Mouse (Mus musculus): ENCODE results near the gene Ppp1r13l.

Gene Ppp1r13l
- long read RNA-seq, experiment 1: 0 reads
- long read RNA-seq, experiment 2, partial matches to known transcripts: 1 of 1 reads
- long read RNA-seq, experiment 2, other reads (novel, unspliced or antisense): 0 of 1 reads

- intact Hi-C loops (cut with DNase I): no loop called here
Measured at GRCm38 (mm10) chr7:19359299-19359891, at the start of gene Ppp1r13l, which contains the start of gene Cd3eap. Gene Ppp1r13l (plus strand): TSS chr7:19359749. Gene Cd3eap (minus strand): TSS chr7:19359483.

GRCm38 (mm10) chr7:19309884-19310641 lies 49.5 kb upstream of the Ppp1r13l start, which contains the start of gene Fosb:
Gene Fosb (minus strand): TSS chr7:19310051.
- intact Hi-C loops (cut with DNase I): no loop called here

GRCm38 (mm10) chr7:19311991-19312390 lies 47.6 kb upstream of the Ppp1r13l start:
- intact Hi-C loops (cut with DNase I): no loop called here

- intact Hi-C loops (cut with DNase I): no loop called here
Measured at GRCm38 (mm10) chr7:19314033-19314432, 45.5 kb upstream of the Ppp1r13l start.

- intact Hi-C loops (cut with DNase I): no loop called here
Measured at GRCm38 (mm10) chr7:19316451-19317161, 42.9 kb upstream of the Ppp1r13l start.

GRCm38 (mm10) chr7:19318201-19318600 lies 41.3 kb upstream of the Ppp1r13l start:
- intact Hi-C loops (cut with DNase I): no loop called here

- intact Hi-C loops (cut with DNase I): no loop called here
Measured at GRCm38 (mm10) chr7:19318676-19319075, 40.9 kb upstream of the Ppp1r13l start.

GRCm38 (mm10) chr7:19319458-19319857 lies 40.1 kb upstream of the Ppp1r13l start:
- intact Hi-C loops (cut with DNase I): no loop called here

GRCm38 (mm10) chr7:19319906-19320305 lies 39.6 kb upstream of the Ppp1r13l start:
- intact Hi-C loops (cut with DNase I): no loop called here

GRCm38 (mm10) chr7:19320637-19321036 lies 38.9 kb upstream of the Ppp1r13l start:
- intact Hi-C loops (cut with DNase I): no loop called here

- intact Hi-C loops (cut with DNase I): no loop called here
Measured at GRCm38 (mm10) chr7:19321464-19321863, 38.1 kb upstream of the Ppp1r13l start.

- intact Hi-C loops (cut with DNase I): no loop called here
Measured at GRCm38 (mm10) chr7:19322489-19322888, 37.1 kb upstream of the Ppp1r13l start.

- intact Hi-C loops (cut with DNase I): no loop called here
Measured at GRCm38 (mm10) chr7:19324221-19324620, 35.3 kb upstream of the Ppp1r13l start.

GRCm38 (mm10) chr7:19325262-19326199 lies 34.0 kb upstream of the Ppp1r13l start:
- intact Hi-C loops (cut with DNase I): no loop called here

GRCm38 (mm10) chr7:19326359-19326758 lies 33.2 kb upstream of the Ppp1r13l start:
- intact Hi-C loops (cut with DNase I): no loop called here

- intact Hi-C loops (cut with DNase I): no loop called here
Measured at GRCm38 (mm10) chr7:19327128-19327527, 32.4 kb upstream of the Ppp1r13l start.

GRCm38 (mm10) chr7:19327782-19328181 lies 31.8 kb upstream of the Ppp1r13l start:
- intact Hi-C loops (cut with DNase I): no loop called here

GRCm38 (mm10) chr7:19328425-19328824 lies 31.1 kb upstream of the Ppp1r13l start:
- intact Hi-C loops (cut with DNase I): no loop called here

GRCm38 (mm10) chr7:19331910-19332309 lies 27.6 kb upstream of the Ppp1r13l start:
- intact Hi-C loops (cut with DNase I): no loop called here

GRCm38 (mm10) chr7:19332709-19333352 lies 26.7 kb upstream of the Ppp1r13l start:
- intact Hi-C loops (cut with DNase I): no loop called here
